Mouse (Mus musculus) CD4-positive helper T cell, adult 2 months (primary cell): ENCODE measurements around the gene Cryab.

ENCODE experiments used
- DNase-seq: peaks from one replicate; pipeline ENCODE4 v3.0.0-alpha.2; 2012; ENCODE audit warnings: low read depth, missing footprints, low spot score

Gene Cryab

DNA sequence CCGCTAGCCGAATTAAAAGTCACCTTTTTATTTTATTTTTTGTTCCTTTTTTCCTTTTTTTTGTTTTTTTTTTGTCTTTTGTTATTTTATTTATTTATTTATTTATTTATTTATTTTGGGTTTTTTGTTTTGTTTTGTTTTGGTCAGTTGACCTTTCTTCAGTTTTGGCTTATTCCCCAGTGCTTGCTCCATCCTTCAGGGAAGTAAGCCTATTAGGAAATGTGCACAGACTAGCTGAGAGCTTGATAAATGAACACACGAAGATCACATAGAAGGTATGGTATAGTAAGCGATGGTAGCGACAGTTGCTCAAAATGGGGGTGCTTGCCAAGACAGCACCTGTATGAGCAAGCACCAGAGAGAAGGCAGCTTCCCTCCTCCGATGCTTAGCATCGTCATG lies 46.5 kb downstream of the Cryab start:
- no peak for DNase-seq

GRCm38 (mm10) chr9:50798368-50798767 lies 47.2 kb downstream of the Cryab start:
- no peak for DNase-seq

GRCm38 (mm10) chr9:50800985-50801384 lies 49.9 kb downstream of the Cryab start:
- DNase-seq, result peak; percentile 66

DNA sequence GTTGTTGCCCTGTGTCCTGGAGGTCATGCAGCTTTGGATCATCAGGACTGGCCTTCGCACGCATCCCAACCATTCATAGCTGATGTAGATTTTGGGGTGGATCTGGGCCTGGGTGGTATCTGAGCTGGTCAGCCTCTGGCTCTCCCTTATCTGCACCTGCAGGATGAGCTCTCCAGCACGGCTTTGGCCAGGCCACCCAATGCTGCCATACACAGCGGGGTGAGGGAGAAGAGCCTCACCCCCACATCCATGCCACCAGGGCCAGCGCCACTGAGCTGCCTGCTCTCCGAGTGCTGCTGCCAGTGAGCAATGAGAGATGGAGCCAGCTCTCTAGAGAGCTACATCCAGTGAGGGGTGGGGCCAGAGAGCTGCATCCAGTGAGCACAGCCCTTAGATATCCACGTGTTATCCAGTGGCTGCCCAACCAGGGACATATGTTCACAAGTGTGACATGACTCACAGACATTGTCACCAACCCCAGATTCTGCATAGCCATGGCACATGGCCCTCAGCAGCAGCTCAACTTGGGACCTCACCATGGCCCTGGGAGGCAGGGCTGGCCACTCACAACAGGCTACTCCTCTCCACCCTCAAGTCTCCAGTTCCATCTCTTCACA lies 52.0 kb downstream of the Cryab start:
- no peak for DNase-seq
